Mouse (Mus musculus): Measurements from ENCODE around the gene Zfp52.

- no peak for TF ChIP-seq POLR2A (IDR thresholded peaks at IDR 0.05; ENCODE audit: borderline replicate concordance, control insufficient read depth, low read depth, low read length)
- no peak for TF ChIP-seq CTCF (IDR thresholded peaks at IDR 0.05; ENCODE audit: control insufficient read depth, insufficient read depth, low read length)
Observed at GRCm38 (mm10) chr17:21489500-21490001, 45.8 kb upstream of the Zfp52 start.

Measured in bone marrow, adult 2 months (tissue).